Mouse (Mus musculus) heart, embryonic 12.5 days (tissue): ENCODE measurements around the gene Wscd1. TPM values are rescaled to one million over a fixed set of nuclear protein-coding genes. Genes with fewer than 3 reads are reported as not detected.

ENCODE experiments used
- ATAC-seq: fragments of 200-750 bp; cut with Nextera tagmentation; 2 replicates; pipeline ENCODE4 v1.8.0; 2017; ENCODE audit warnings: moderate TSS enrichment, moderate library complexity; ENCODE audit not compliant: insufficient number of reproducible peaks, low FRiP score
- H3K27ac ChIP-seq: fragments of 300-500 bp; sonication (generic); 2 replicates; pipeline ENCODE4 v1.5.1; 2016; ENCODE audit warnings: mild to moderate bottlenecking, moderate library complexity; ENCODE audit not compliant: poor library complexity, severe bottlenecking
- H3K27me3 ChIP-seq: fragments of 300-500 bp; sonication (generic); replicated peaks from 2 replicates; pipeline ENCODE4 v1.6.1; 2016; ENCODE audit warnings: mild to moderate bottlenecking, moderate library complexity
- H3K36me3 ChIP-seq: fragments of 300-500 bp; sonication (generic); 2 replicates; pipeline ENCODE4 v1.6.1; 2016; ENCODE audit warnings: mild to moderate bottlenecking, moderate library complexity
- H3K4me1 ChIP-seq: fragments of 300-500 bp; sonication (generic); replicated peaks from 2 replicates; pipeline ENCODE4 v1.6.1; 2016; ENCODE audit warnings: mild to moderate bottlenecking
- H3K4me2 ChIP-seq: fragments of 300-500 bp; sonication (generic); 2 replicates; pipeline ENCODE4 v1.6.1; 2016; ENCODE audit warnings: mild to moderate bottlenecking, moderate library complexity
- H3K4me3 ChIP-seq: fragments of 300-500 bp; sonication (generic); 2 replicates; pipeline ENCODE4 v1.5.1; 2016; ENCODE audit warnings: mild to moderate bottlenecking
- H3K9ac ChIP-seq: fragments of 300-500 bp; sonication (generic); 2 replicates; pipeline ENCODE4 v1.6.1; 2016; ENCODE audit warnings: mild to moderate bottlenecking, moderate library complexity
- H3K9me3 ChIP-seq: fragments of 300-500 bp; sonication (generic); replicated peaks from 2 replicates; pipeline ENCODE4 v1.6.1; 2016; ENCODE audit warnings: mild to moderate bottlenecking, moderate library complexity
- WGBS: fragments of 180-500 bp; shearing (Covaris S2); methylation state at CpG from one replicate; pipeline ENCODE4 v1.1.7; 2016; 5-methylcytosine and 5-hydroxymethylcytosine counted together
- polyA plus RNA-seq: library from polyadenylated mRNA; unstranded; fragments of >200 nt; fragmentation: Nextera tagmentation; extraction: Ambion mirVana; gene quantifications from 2 replicates; pipeline ENCODE4 v1.2.1, GENCODE M21; 2016

Gene Wscd1
- polyA plus RNA-seq, 1 experiment from 2014 or later, result 3.1 TPM

DNA sequence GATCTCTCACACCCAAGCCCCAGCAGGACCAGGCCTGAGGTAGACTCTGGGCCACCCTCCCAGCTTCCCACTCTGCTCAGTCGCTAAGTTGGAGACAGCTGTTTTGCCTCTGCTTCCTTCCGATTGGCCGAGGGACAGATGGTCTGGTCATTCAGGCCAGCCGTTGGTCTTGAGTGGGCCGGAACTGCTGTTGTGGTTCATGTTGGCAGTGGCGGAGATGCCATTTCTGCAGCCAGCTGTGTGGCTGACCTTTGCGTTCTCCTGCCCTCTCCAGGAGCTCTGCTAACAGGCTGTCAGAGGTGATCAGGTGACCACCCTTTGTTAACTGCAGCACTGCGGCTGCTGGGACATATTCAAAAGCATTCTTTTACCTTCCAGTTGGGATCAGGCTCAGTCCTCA is 20.0 kb downstream of the Wscd1 start:
- 66% methylated on average over 8 of the region's 8 CpGs for WGBS
- H3K27ac ChIP-seq, result no peak overlapping the region
- no peak for ATAC-seq

DNA sequence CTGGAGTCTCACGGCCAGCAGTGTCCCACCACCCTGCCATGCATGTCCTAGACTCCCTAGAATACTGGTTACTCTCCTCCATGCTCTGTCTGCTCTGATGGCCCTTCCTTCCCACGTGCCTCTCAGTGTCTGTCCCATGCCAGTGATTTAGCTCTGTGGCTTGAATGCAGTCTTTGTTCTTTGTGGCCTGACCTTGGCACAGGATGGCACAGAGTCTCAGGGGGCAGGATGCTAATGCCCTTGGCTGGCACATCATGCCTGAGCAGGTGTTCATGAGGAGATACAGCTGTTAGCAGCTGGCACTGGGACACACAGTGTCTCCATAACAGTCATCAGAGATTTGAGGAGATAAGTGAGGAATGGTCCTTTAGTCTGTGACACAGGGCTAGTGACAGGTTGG is 20.8 kb downstream of the Wscd1 start:
- Histone ChIP-seq H3K36me3 (no peaks in the 10 kb centered on the region), H3K9ac (no peak overlapping the region), H3K9me3 (no peaks in the 10 kb centered on the region), H3K4me1 (peaks cover 6% of the 10 kb centered on the region; the same call in 1 of the 2 replicates), H3K27ac (no peak overlapping the region), H3K27me3 (peaks cover 40% of the 10 kb centered on the region), H3K4me2 (no peak overlapping the region), H3K4me3 (no peak overlapping the region)
- ATAC-seq, result no peak
- WGBS, result 66% methylated on average over 2 of the region's 2 CpGs

More for the DNA sequence above, 20.0 kb downstream of the Wscd1 start:
- Histone ChIP-seq H3K4me2 (no peak overlapping the region), H3K9me3 (no peaks in the 10 kb centered on the region), H3K4me1 (peaks cover 6% of the 10 kb centered on the region; the same call in 1 of the 2 replicates), H3K4me3 (no peak overlapping the region), H3K36me3 (no peaks in the 10 kb centered on the region), H3K9ac (no peak overlapping the region), H3K27me3 (peaks cover 33% of the 10 kb centered on the region)

- H3K4me1 ChIP-seq, result peaks cover 6% of the 10 kb centered on the region; the same call in 1 of the 2 replicates
- no peak overlapping the region for H3K9ac ChIP-seq
- peaks cover 45% of the 10 kb centered on the region for H3K27me3 ChIP-seq
- no peaks in the 10 kb centered on the region for H3K36me3 ChIP-seq
- no peak for ATAC-seq
- H3K27ac ChIP-seq, result no peak overlapping the region
- H3K4me3 ChIP-seq, result no peak overlapping the region
- 78% methylated on average over 7 of the region's 7 CpGs for WGBS
- H3K9me3 ChIP-seq, result no peaks in the 10 kb centered on the region
- no peak overlapping the region for H3K4me2 ChIP-seq
These were observed 21.4 kb downstream of the Wscd1 start for GRCm38 (mm10) chr11:71771074-71771473.

- H3K9me3 ChIP-seq, result no peaks in the 10 kb centered on the region
- 0 out of 2 replicates have a peak, but pooled peaks have one; percentile 46 for ATAC-seq
- H3K4me1 ChIP-seq, result peaks cover 6% of the 10 kb centered on the region; the same call in 1 of the 2 replicates
- no peaks in the 10 kb centered on the region for H3K36me3 ChIP-seq
- no peak overlapping the region for H3K4me3 ChIP-seq
- H3K9ac ChIP-seq, result no peak overlapping the region
- H3K27ac ChIP-seq, result no peak overlapping the region
- H3K27me3 ChIP-seq, result peaks cover 52% of the 10 kb centered on the region
- WGBS, result 66% methylated on average over 6 of the region's 6 CpGs
- no peak overlapping the region for H3K4me2 ChIP-seq
These were observed 22.3 kb downstream of the Wscd1 start for GRCm38 (mm10) chr11:71772056-71772455.

DNA sequence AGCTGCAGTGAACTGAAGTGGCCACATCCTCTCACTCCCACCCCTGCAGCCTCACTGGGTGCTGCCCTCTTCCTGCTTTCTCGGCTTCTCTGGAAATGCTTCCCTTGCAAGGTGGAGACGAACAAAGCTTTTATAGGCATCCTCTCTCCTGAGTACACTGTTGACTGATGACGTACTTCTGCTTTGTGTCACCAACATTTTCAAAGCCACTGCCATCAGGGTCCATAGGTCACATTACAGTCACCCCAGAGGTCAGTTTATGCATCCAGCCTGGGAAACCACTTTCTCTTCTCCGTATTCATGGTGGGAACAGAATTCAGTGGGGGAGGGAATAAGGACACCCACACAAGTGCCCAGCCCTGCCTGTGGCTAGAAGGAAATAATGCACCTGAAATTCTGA is 23.1 kb downstream of the Wscd1 start:
- ATAC-seq, result no peak
- no peak overlapping the region for H3K4me3 ChIP-seq
- no peaks in the 10 kb centered on the region for H3K36me3 ChIP-seq
- no peak overlapping the region for H3K9ac ChIP-seq
- 9% methylated on average over 4 of the region's 4 CpGs for WGBS
- no peaks in the 10 kb centered on the region for H3K9me3 ChIP-seq
- no peak overlapping the region for H3K4me2 ChIP-seq
- H3K4me1 ChIP-seq, result peaks cover 6% of the 10 kb centered on the region; the same call in 1 of the 2 replicates
- H3K27ac ChIP-seq, result no peak overlapping the region
- H3K27me3 ChIP-seq, result peaks cover 55% of the 10 kb centered on the region

DNA sequence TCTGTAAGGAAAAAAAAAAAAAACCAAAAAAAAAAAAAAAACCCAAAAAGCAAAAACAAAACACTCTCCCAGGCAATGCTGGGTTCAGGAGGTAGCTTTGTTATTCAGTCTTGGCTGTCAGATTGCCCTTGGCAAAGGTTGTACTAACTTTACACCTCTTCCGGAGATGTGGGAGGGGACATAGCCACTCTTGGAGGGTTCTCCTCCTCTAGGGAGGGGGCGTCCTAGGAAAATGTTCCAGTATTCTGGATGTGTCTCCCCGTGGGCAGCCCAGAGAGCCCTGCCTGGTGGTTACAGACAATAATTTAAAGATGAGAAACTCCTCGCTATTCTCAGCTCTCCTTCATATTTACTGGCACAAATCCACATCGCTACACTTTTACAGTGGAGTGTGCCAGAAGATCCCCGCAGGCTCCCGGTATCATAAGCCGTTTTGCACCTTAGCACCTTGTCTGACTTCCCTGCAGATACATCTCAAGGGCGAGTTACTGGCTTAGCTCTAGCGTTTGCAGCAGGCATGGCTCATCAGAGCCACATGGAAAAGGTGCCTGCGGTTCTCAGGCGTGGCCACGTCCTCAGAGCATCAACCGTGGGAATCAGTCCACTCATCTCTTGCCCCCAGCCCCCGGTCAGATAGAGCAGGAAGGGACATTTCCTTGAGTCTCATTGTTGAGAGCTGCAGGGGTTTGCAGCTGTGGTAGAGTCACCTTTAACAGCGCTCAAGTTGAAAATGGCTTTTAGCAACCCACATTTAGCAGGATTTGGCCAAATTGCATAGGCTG is 24.5 kb downstream of the Wscd1 start:
- peaks cover 6% of the 10 kb centered on the region; the same call in 1 of the 2 replicates for H3K4me1 ChIP-seq
- no peaks in the 10 kb centered on the region for H3K9me3 ChIP-seq
- no peak overlapping the region for H3K9ac ChIP-seq
- no peaks in the 10 kb centered on the region for H3K36me3 ChIP-seq
- no peak overlapping the region for H3K27ac ChIP-seq
- H3K4me3 ChIP-seq, result no peak overlapping the region
- ATAC-seq, result no peak
- peaks cover 51% of the 10 kb centered on the region for H3K27me3 ChIP-seq
- WGBS, result 11% methylated on average over 16 of the region's 16 CpGs
- no peak overlapping the region for H3K4me2 ChIP-seq

DNA sequence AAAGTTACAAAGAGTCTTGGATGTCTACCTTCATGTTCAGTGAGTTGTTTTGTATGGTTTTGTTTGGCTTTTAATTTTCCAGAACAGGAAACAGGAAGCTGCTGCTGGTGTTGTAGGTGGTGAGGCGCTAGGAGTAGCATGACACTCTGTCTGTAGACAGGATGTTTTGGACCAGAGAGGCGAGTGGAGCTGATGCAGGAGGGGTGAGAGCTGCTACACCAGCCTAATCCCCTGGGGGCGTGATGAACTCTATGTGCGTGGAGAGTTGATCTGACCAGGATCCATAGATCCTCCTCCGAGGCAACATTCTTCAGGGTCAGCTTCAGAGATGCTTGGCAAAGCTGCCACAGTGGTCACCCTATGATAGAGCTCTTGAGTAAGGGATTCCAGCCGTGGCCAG is 25.3 kb downstream of the Wscd1 start:
- no peak for ATAC-seq
- Histone ChIP-seq H3K9me3 (no peaks in the 10 kb centered on the region), H3K27me3 (peaks cover 48% of the 10 kb centered on the region), H3K4me3 (no peak overlapping the region), H3K9ac (no peak overlapping the region), H3K4me2 (no peak overlapping the region), H3K4me1 (peaks cover 6% of the 10 kb centered on the region; the same call in 1 of the 2 replicates), H3K27ac (no peak overlapping the region), H3K36me3 (no peaks in the 10 kb centered on the region)
- WGBS, result 46% methylated on average over 6 of the region's 6 CpGs

DNA sequence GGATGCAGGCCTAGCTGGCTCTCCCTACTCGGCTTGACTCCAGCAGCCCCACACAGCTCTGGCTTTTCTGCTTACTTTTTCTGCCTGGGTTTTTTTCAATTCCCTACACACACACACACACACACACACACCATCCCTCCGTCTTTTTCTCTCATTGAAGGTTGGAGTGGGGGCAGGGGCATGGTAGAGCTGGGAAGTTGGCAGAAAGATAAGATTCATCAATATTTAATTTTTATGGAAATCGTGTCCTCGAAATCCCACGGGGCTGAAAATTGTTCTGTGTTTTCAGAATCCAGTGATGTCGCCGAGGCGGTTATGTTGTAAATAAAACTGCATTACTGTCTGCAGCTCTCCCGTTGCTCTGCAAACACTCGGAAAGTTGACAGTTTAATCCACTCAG is 29.9 kb downstream of the Wscd1 start:
- WGBS, result 77% methylated on average over 10 of the region's 10 CpGs
- Histone ChIP-seq H3K9ac (no peak overlapping the region), H3K4me1 (no peaks in the 10 kb centered on the region), H3K27ac (no peak overlapping the region), H3K4me2 (no peak overlapping the region), H3K36me3 (no peaks in the 10 kb centered on the region), H3K4me3 (no peak overlapping the region), H3K27me3 (peaks cover 27% of the 10 kb centered on the region), H3K9me3 (no peaks in the 10 kb centered on the region)
- no peak for ATAC-seq

GRCm38 (mm10) chr11:71781737-71782354 is 32.1 kb downstream of the Wscd1 start:
- no peak for ATAC-seq
- WGBS, result 65% methylated on average over 13 of the region's 13 CpGs
- H3K9me3 ChIP-seq, result no peaks in the 10 kb centered on the region
- H3K4me2 ChIP-seq, result no peak overlapping the region
- no peaks in the 10 kb centered on the region for H3K4me1 ChIP-seq
- peaks cover 10% of the 10 kb centered on the region for H3K27me3 ChIP-seq
- H3K27ac ChIP-seq, result no peak overlapping the region
- no peak overlapping the region for H3K9ac ChIP-seq
- H3K36me3 ChIP-seq, result no peaks in the 10 kb centered on the region
- no peak overlapping the region for H3K4me3 ChIP-seq

DNA sequence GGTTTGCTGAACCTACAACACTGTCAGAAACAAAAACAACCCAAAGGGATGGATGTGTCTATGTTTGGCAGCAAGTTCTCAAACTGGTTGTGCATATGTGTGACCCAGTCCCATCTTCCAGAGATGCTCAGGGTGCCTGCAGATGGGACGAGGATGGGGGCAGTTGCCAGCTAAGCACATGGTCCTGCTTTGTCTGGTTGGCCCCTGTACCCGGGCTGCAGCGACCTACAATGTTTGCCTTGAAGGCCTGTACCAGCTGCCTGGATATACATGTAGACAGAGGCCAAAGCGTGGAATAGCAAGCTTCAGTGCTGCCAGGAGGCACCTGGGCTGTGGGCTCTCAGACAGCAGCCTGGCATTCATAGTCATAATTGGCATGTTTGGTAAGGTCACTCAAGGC is 35.8 kb downstream of the Wscd1 start:
- WGBS, result 85% methylated on average over 4 of the region's 4 CpGs

GRCm38 (mm10) chr11:71788209-71788608 is 38.5 kb downstream of the Wscd1 start:
- H3K9ac ChIP-seq, result no peak overlapping the region
- H3K4me3 ChIP-seq, result no peak overlapping the region
- peaks cover 2% of the 10 kb centered on the region; the same call in 1 of the 2 replicates for H3K27me3 ChIP-seq
- no peaks in the 10 kb centered on the region for H3K9me3 ChIP-seq
- H3K4me1 ChIP-seq, result no peaks in the 10 kb centered on the region
- ATAC-seq, result no peak
- H3K36me3 ChIP-seq, result no peaks in the 10 kb centered on the region
- H3K4me2 ChIP-seq, result no peak overlapping the region
- 77% methylated on average over 4 of the region's 4 CpGs for WGBS
- H3K27ac ChIP-seq, result no peak overlapping the region

More for the DNA sequence above, 35.8 kb downstream of the Wscd1 start:
- Histone ChIP-seq H3K9me3 (no peaks in the 10 kb centered on the region), H3K9ac (no peak overlapping the region), H3K4me1 (no peaks in the 10 kb centered on the region), H3K27ac (no peak overlapping the region), H3K36me3 (no peaks in the 10 kb centered on the region), H3K4me3 (no peak overlapping the region), H3K4me2 (no peak overlapping the region), H3K27me3 (peaks cover 4% of the 10 kb centered on the region; the same call in 1 of the 2 replicates)
- ATAC-seq, result no peak
